Mouse (Mus musculus): ENCODE results near the gene Cox11. TPM values are rescaled to one million over a fixed set of nuclear protein-coding genes. Genes with fewer than 3 reads are reported as not detected.

Cox11 gene
- total and polyA plus RNA-seq, 2 experiments from 2014 or later, result 22.9 to 37.1 TPM

- Histone ChIP-seq H3K27me3 (ENCODE audit: insufficient read depth, low read length) (no peaks in the 10 kb centered on the region), H3K4me3 (ENCODE audit: low read length) (no peak overlapping the region), H3K9ac (replicated peaks; ENCODE audit: low read length) (no peak overlapping the region), H3K4me1 (ENCODE audit: insufficient read depth, low read length) (no peaks in the 10 kb centered on the region), H3K4me2 (ENCODE audit: low read depth, low read length) (no peak overlapping the region), H3K9me3 (ENCODE audit: low read length) (no peaks in the 10 kb centered on the region), H3K27ac (no peak overlapping the region), H3K36me3 (ENCODE audit: insufficient read depth, low read length) (no peaks in the 10 kb centered on the region)
- TF ChIP-seq CTCF (IDR thresholded peaks at IDR 0.05; ENCODE audit: low read depth), result no peak
- DNase-seq (ENCODE audit: low spot score) (no peak), ATAC-seq (no peak)
- WGBS, result 88% methylated on average over 5 of the region's 5 CpGs
Measured at GRCm38 (mm10) chr11:90675479-90676110, 37.6 kb downstream of the Cox11 start.

GRCm38 (mm10) chr11:90677027-90677426 is 39.1 kb downstream of the Cox11 start:
- no peak for DNase-seq (ENCODE audit: low spot score)
- Histone ChIP-seq H3K9me3 (ENCODE audit: low read length) (no peaks in the 10 kb centered on the region), H3K36me3 (ENCODE audit: insufficient read depth, low read length) (no peaks in the 10 kb centered on the region), H3K4me1 (ENCODE audit: insufficient read depth, low read length) (no peaks in the 10 kb centered on the region), H3K4me2 (ENCODE audit: low read depth, low read length) (no peak overlapping the region), H3K4me3 (ENCODE audit: low read length) (no peak overlapping the region), H3K27ac (no peak overlapping the region), H3K9ac (replicated peaks; ENCODE audit: low read length) (no peak overlapping the region), H3K27me3 (ENCODE audit: insufficient read depth, low read length) (no peaks in the 10 kb centered on the region)
- WGBS, result 92% methylated on average over 7 of the region's 7 CpGs
- TF ChIP-seq CTCF (IDR thresholded peaks at IDR 0.05; ENCODE audit: low read depth), result no peak
- ATAC-seq, result no peak

GRCm38 (mm10) chr11:90677771-90678288 is 39.9 kb downstream of the Cox11 start:
- DNase-seq (ENCODE audit: low spot score) (peak; percentile 19), ATAC-seq (0 out of 2 replicates have a peak, but pooled peaks have one; percentile 69)
- Histone ChIP-seq H3K27ac (no peak overlapping the region), H3K9ac (replicated peaks; ENCODE audit: low read length) (no peak overlapping the region), H3K4me1 (ENCODE audit: insufficient read depth, low read length) (no peaks in the 10 kb centered on the region), H3K36me3 (ENCODE audit: insufficient read depth, low read length) (0 out of 2 replicates have a peak, but pooled peaks cover 2% of the 10 kb centered on the region), H3K4me2 (ENCODE audit: low read depth, low read length) (no peak overlapping the region), H3K9me3 (ENCODE audit: low read length) (no peaks in the 10 kb centered on the region), H3K4me3 (ENCODE audit: low read length) (no peak overlapping the region), H3K27me3 (ENCODE audit: insufficient read depth, low read length) (no peaks in the 10 kb centered on the region)
- 57% methylated on average over 8 of the region's 8 CpGs for WGBS
- TF ChIP-seq CTCF (IDR thresholded peaks at IDR 0.05; ENCODE audit: low read depth), result no peak

GRCm38 (mm10) chr11:90678582-90678981 is 40.6 kb downstream of the Cox11 start:
- H3K27me3 ChIP-seq (ENCODE audit: insufficient read depth, low read length), result no peaks in the 10 kb centered on the region
- 90% methylated on average over 5 of the region's 5 CpGs for WGBS

GRCm38 (mm10) chr11:90681171-90681570 is 43.2 kb downstream of the Cox11 start:
- Histone ChIP-seq H3K4me3 (ENCODE audit: low read length) (no peak overlapping the region), H3K4me1 (ENCODE audit: insufficient read depth, low read length) (no peaks in the 10 kb centered on the region), H3K4me2 (ENCODE audit: low read depth, low read length) (no peak overlapping the region), H3K36me3 (ENCODE audit: insufficient read depth, low read length) (0 out of 2 replicates have a peak, but pooled peaks cover 2% of the 10 kb centered on the region), H3K27me3 (ENCODE audit: insufficient read depth, low read length) (no peaks in the 10 kb centered on the region), H3K9me3 (ENCODE audit: low read length) (no peaks in the 10 kb centered on the region), H3K9ac (replicated peaks; ENCODE audit: low read length) (no peak overlapping the region), H3K27ac (no peak overlapping the region)
- ATAC-seq (no peak), DNase-seq (ENCODE audit: low spot score) (no peak)
- TF ChIP-seq CTCF (IDR thresholded peaks at IDR 0.05; ENCODE audit: low read depth), result no peak

More at GRCm38 (mm10) chr11:90678582-90678981, 40.6 kb downstream of the Cox11 start:
- ATAC-seq, result no peak
- Histone ChIP-seq H3K9ac (replicated peaks; ENCODE audit: low read length) (no peak overlapping the region), H3K9me3 (ENCODE audit: low read length) (no peaks in the 10 kb centered on the region), H3K4me3 (ENCODE audit: low read length) (no peak overlapping the region), H3K27ac (no peak overlapping the region), H3K4me2 (ENCODE audit: low read depth, low read length) (no peak overlapping the region), H3K4me1 (ENCODE audit: insufficient read depth, low read length) (no peaks in the 10 kb centered on the region), H3K36me3 (ENCODE audit: insufficient read depth, low read length) (0 out of 2 replicates have a peak, but pooled peaks cover 2% of the 10 kb centered on the region)
- TF ChIP-seq CTCF (IDR thresholded peaks at IDR 0.05; ENCODE audit: low read depth), result no peak
- DNase-seq (ENCODE audit: low spot score), result no peak

GRCm38 (mm10) chr11:90684765-90685164 is 46.8 kb downstream of the Cox11 start:
- TF ChIP-seq CTCF (IDR thresholded peaks at IDR 0.05; ENCODE audit: low read depth), result no peak
- H3K4me2 ChIP-seq (ENCODE audit: low read depth, low read length), result no peak overlapping the region
- 0 out of 2 replicates have a peak, but pooled peaks cover 2% of the 10 kb centered on the region for H3K36me3 ChIP-seq (ENCODE audit: insufficient read depth, low read length)
- no peaks in the 10 kb centered on the region for H3K9me3 ChIP-seq (ENCODE audit: low read length)
- H3K4me3 ChIP-seq (ENCODE audit: low read length), result no peak overlapping the region
- H3K27ac ChIP-seq, result no peak overlapping the region
- H3K4me1 ChIP-seq (ENCODE audit: insufficient read depth, low read length), result no peaks in the 10 kb centered on the region
- WGBS, result 63% methylated on average over 6 of the region's 6 CpGs
- no peaks in the 10 kb centered on the region for H3K27me3 ChIP-seq (ENCODE audit: insufficient read depth, low read length)
- ATAC-seq (no peak), DNase-seq (ENCODE audit: low spot score) (no peak)
- H3K9ac ChIP-seq (replicated peaks; ENCODE audit: low read length), result no peak overlapping the region

GRCm38 (mm10) chr11:90685196-90685595 is 47.2 kb downstream of the Cox11 start:
- no peak for TF ChIP-seq CTCF (IDR thresholded peaks at IDR 0.05; ENCODE audit: low read depth)
- no peak overlapping the region for H3K4me3 ChIP-seq (ENCODE audit: low read length)
- H3K4me1 ChIP-seq (ENCODE audit: insufficient read depth, low read length), result no peaks in the 10 kb centered on the region
- no peak overlapping the region for H3K4me2 ChIP-seq (ENCODE audit: low read depth, low read length)
- no peak for DNase-seq (ENCODE audit: low spot score)
- no peak for ATAC-seq
- H3K9me3 ChIP-seq (ENCODE audit: low read length), result no peaks in the 10 kb centered on the region
- H3K36me3 ChIP-seq (ENCODE audit: insufficient read depth, low read length), result 0 out of 2 replicates have a peak, but pooled peaks cover 2% of the 10 kb centered on the region
- H3K27me3 ChIP-seq (ENCODE audit: insufficient read depth, low read length), result no peaks in the 10 kb centered on the region
- WGBS, result 79% methylated on average over 6 of the region's 6 CpGs
- H3K27ac ChIP-seq, result no peak overlapping the region
- H3K9ac ChIP-seq (replicated peaks; ENCODE audit: low read length), result no peak overlapping the region

Measured in hindbrain, postnatal 0 days (tissue).